Comparison of ENCODE assay signal across 23 mouse cellular contexts in the genomic region with DNA sequence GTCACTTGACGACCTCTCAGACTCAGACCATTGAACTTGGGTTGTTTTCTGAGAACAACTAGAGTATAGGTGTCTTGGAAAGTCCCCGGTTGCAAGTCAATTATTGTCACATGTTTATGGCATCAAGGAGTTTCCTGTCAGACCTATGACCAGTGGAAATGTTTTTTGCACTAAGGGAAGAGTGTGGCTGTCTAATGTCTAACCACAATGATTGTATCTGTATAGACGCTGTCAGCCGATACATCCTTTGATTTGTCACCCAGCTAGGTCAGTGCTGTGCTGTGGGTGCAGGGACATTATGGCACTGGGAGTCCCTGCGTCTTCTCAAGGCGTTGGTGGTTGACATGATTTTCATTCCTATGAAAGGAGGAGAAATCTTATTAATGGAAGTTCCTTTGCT.
A peak's percentile ranks its signal among the peaks of the same experiment; 100 is the strongest.
DNase-seq lines count a peak whose midpoint lies in the region; ATAC-seq and TF ChIP-seq lines count a peak whose summit lies in the region.
"Had no signal": no experiment of that assay in that cellular context is flagged by ENCODE, and none has a peak within 500 bp of the region (broad histone marks: within the 10 kb centered on the region; RNA-seq: fewer than 3 reads in every experiment).

No protein-coding gene starts in this region.

- no peak for TF ChIP-seq POLR2A in spleen, adult 2 months (IDR thresholded peaks at IDR 0.05; ENCODE audit: low read depth, low read length)
- TF ChIP-seq POLR2A in small intestine, adult 2 months (IDR thresholded peaks at IDR 0.05; ENCODE audit: low read depth, low read length), result no peak

- WGBS in spleen, adult 2 months, result 34% methylated on average over 6 of the region's 6 CpGs
- 60% methylated on average over 6 of the region's 6 CpGs for WGBS in small intestine, adult 2 months
- WGBS in forebrain, embryonic 12.5 days, result 92% methylated on average over 6 of the region's 6 CpGs

- H3K27ac ChIP-seq in spleen, adult 2 months (ENCODE audit: insufficient read depth, low read length), result peak overlapping the region; percentile 69; the same call in 1 of the 2 replicates
- H3K27ac ChIP-seq in small intestine, adult 2 months (ENCODE audit: insufficient read depth, low read depth, low read length), result peak overlapping the region; percentile 49; the same call in 1 of the 2 replicates
- H3K27ac ChIP-seq in forebrain, embryonic 12.5 days, result no peak overlapping the region
- H3K27ac ChIP-seq: embryonic facial prominence, embryonic 15.5 days; heart, embryonic 10.5 days; hindbrain, postnatal 0 days; macrophage; midbrain, embryonic 13.5 days; stomach, postnatal 0 days had no signal

- H3K36me3 ChIP-seq in spleen, adult 2 months (ENCODE audit: control insufficient read depth, insufficient read depth, low read length), result no peaks in the 10 kb centered on the region
- H3K36me3 ChIP-seq in small intestine, adult 2 months (ENCODE audit: control insufficient read depth, insufficient read depth, low read length), result no peaks in the 10 kb centered on the region
- H3K36me3 ChIP-seq in forebrain, embryonic 12.5 days (replicated peaks), result no peaks in the 10 kb centered on the region
- H3K36me3 ChIP-seq: embryonic facial prominence, embryonic 15.5 days; heart, embryonic 10.5 days; midbrain, embryonic 13.5 days had no signal

- peak; percentile 28 to 90 for DNase-seq in spleen, adult 2 months (ENCODE audit: low read depth in 1 of 2, low spot score in 2 of 2)
- no peak for DNase-seq in spleen, postnatal 10 days (ENCODE audit: low spot score in 2 of 2)
- DNase-seq in CD8-positive naive resting alpha-beta T cell, adult 2 months (ENCODE audit: low read depth in 2 of 2, low spot score in 2 of 2), result peak; percentile 52 to 55
- DNase-seq in embryo, embryonic 10 days (ENCODE audit: low spot score), result no peak
- DNase-seq in embryo, embryonic 9.5 days (ENCODE audit: extremely low spot score), result no peak
- DNase-seq: adrenal gland, postnatal 36 days; cerebellum, adult 2 months; gastrocnemius, postnatal 25 days; heart, postnatal 14 days; kidney, adult 9 months; left cerebral cortex, postnatal 4 days; lung, embryonic 14.5 days; right cerebral cortex, postnatal 25 days; thymus, postnatal 25 days had no signal

- H3K4me2 ChIP-seq in forebrain, embryonic 12.5 days, result no peak overlapping the region
- H3K4me2 ChIP-seq: embryonic facial prominence, embryonic 15.5 days; lung, embryonic 14.5 days; midbrain, embryonic 13.5 days had no signal

- TF ChIP-seq CTCF in spleen, adult 2 months (IDR thresholded peaks at IDR 0.05; ENCODE audit: extremely low read depth, insufficient read depth, insufficient read length, insufficient replicate concordance), result no peak
- no peak for TF ChIP-seq CTCF in small intestine, adult 2 months (IDR thresholded peaks at IDR 0.05; ENCODE audit: extremely low read depth, insufficient read length, insufficient replicate concordance, low read depth, low read length)

- peaks cover 30% of the 10 kb centered on the region for H3K4me1 ChIP-seq in spleen, adult 2 months (ENCODE audit: control insufficient read depth, insufficient read depth, insufficient read length)
- no peaks in the 10 kb centered on the region for H3K4me1 ChIP-seq in small intestine, adult 2 months (ENCODE audit: control insufficient read depth, insufficient read depth, insufficient read length, low read length)
- peaks cover 21% of the 10 kb centered on the region; the same call in 1 of the 2 replicates for H3K4me1 ChIP-seq in forebrain, embryonic 12.5 days

- peak; percentile 88 for ATAC-seq in inflammation-experienced regulatory T-cells, adult 6 months
- ATAC-seq in forebrain, embryonic 12.5 days (ENCODE audit: low FRiP score), result no peak
- ATAC-seq: hindbrain, postnatal 0 days; midbrain, embryonic 13.5 days had no signal

- H3K27me3 ChIP-seq in spleen, adult 2 months (ENCODE audit: control insufficient read depth, insufficient read depth, low read length), result no peaks in the 10 kb centered on the region
- no peaks in the 10 kb centered on the region for H3K27me3 ChIP-seq in small intestine, adult 2 months (ENCODE audit: control insufficient read depth, insufficient read depth, low read length)
- no peaks in the 10 kb centered on the region for H3K27me3 ChIP-seq in forebrain, embryonic 12.5 days
- H3K27me3 ChIP-seq: embryonic facial prominence, embryonic 15.5 days; midbrain, embryonic 13.5 days had no signal

- no peaks in the 10 kb centered on the region for H3K9me3 ChIP-seq in forebrain, embryonic 12.5 days
- H3K9me3 ChIP-seq: embryonic facial prominence, embryonic 15.5 days; heart, embryonic 10.5 days; midbrain, embryonic 13.5 days had no signal

- no peak overlapping the region for H3K4me3 ChIP-seq in spleen, adult 2 months (ENCODE audit: extremely low read depth, insufficient read depth, insufficient read length)
- no peak overlapping the region for H3K4me3 ChIP-seq in small intestine, adult 2 months (ENCODE audit: low read depth, low read length)
- H3K4me3 ChIP-seq in forebrain, embryonic 12.5 days (replicated peaks), result no peak overlapping the region
- H3K4me3 ChIP-seq: embryonic facial prominence, embryonic 15.5 days; heart, embryonic 10.5 days; midbrain, embryonic 13.5 days had no signal

- no peak overlapping the region for H3K9ac ChIP-seq in forebrain, embryonic 12.5 days
- H3K9ac ChIP-seq: embryonic facial prominence, embryonic 15.5 days; lung, embryonic 14.5 days; midbrain, embryonic 13.5 days had no signal

Comparison
In these comparisons a context has a peak if more than half of its experiments do, and no peak if none do; other contexts are left out.
1. DNase-seq: peak in spleen, adult 2 months (2 of 2) and CD8-positive naive resting alpha-beta T cell, adult 2 months (2 of 2); none in spleen, postnatal 10 days (0 of 2), embryo, embryonic 10 days (single experiment) and embryo, embryonic 9.5 days (single experiment).